Mouse (Mus musculus): ENCODE measurements around the gene Tinf2. TPM values are rescaled to one million over a fixed set of nuclear protein-coding genes. Genes with fewer than 3 reads are reported as not detected.
A peak's percentile ranks its signal among the peaks of the same experiment; 100 is the strongest.

Tinf2 gene
- 35.8 and 38.7 TPM in 2 replicates for polyA plus RNA-seq (2015; fragmentation: Nextera tagmentation; extraction: Ambion mirVana)

DNA sequence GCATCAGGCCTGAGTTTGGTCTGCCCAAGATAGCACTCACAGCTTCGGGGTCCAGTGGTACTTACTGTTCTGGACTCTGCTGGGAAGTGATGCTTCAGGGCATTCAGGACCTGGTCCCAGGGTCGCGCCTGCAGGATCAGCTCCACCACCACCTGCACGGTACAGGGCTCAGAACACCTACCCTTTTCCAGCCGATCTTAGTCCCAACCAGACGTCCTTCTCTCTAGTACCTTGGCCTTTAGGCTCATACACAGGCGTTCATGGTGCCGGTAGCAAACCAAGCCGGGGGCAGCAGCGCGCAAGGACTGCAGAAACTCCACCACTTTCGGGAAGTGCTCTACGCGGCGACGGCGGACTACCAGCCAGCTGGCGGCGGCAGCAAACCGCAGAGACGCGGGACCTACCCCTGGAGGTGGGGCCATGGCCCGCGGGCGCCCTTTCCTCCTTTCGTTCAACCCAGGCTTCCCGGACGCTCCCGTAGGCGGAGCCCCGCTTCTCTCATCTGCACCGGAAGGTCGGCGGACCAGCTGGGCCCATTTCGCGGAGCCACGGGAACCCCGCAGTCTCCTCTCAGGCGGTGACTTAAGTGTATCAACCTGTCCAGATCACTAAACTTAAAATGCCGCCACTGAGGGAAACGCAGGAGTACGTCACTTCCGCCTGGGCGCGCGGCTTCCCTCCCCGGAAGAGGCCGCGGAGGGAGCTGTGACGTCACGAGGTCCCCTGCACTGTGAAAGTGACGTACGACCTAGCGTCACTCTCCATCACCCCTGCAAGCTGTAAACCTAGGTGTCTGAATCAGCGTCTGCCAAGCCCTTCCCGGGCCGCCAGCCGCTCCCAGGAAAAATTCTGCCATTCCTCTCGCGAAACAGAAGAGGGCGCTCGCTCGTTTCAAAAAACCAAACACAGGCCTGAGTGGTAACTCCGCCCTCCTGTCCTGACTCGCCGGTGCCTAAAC is at the start of gene Tinf2:
TSS of gene Tinf2 (minus strand) at position 661 of the 958 bp plus-strand sequence.
- H3K9ac ChIP-seq: peak within 1 kb of the TSS; percentile 76
- H3K27ac ChIP-seq: peak within 1 kb of the TSS; percentile 91
- ATAC-seq: peak; percentile 99
- peaks cover 8% of the 10 kb centered on the region for H3K4me1 ChIP-seq (replicated peaks)
- peaks cover 28% of the 10 kb centered on the region for H3K36me3 ChIP-seq
- peak within 1 kb of the TSS; percentile 83 for H3K4me2 ChIP-seq (replicated peaks)
- no peaks in the 10 kb centered on the region for H3K27me3 ChIP-seq (replicated peaks)
- H3K9me3 ChIP-seq: no peaks in the 10 kb centered on the region
- WGBS: under 1% methylated on average over 66 of the region's 66 CpGs
- peak within 1 kb of the TSS; percentile 76 for H3K4me3 ChIP-seq (replicated peaks)

DNA sequence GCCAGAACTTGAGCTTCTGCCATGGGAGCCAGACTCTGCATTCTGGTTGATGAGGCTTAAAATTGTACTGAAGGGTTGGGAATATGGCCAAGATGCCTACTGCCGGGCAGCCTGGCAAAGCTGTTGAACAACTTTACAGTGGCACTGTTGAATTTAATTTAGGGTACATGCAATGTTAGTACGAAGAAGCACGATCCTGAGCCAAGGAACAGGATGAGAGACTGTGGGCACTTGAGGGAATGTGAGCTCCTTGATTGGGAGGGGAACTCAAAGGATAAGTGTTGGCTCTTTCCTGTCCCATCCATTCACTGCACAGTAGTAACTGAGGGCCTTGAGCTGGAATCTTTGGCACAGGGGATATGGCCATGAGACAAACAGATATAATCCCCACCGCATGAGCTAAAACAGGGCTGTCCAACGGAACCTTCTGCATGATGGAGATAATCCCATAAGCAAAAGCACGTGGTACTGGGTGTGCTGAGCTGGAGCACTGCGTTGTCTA is 49.0 kb upstream of the Tinf2 start:
- Histone ChIP-seq H3K9ac (no peak overlapping the region), H3K9me3 (no peaks in the 10 kb centered on the region), H3K4me1 (replicated peaks) (0 out of 2 replicates have a peak, but pooled peaks cover 9% of the 10 kb centered on the region), H3K36me3 (no peaks in the 10 kb centered on the region), H3K27ac (no peak overlapping the region), H3K27me3 (replicated peaks) (no peaks in the 10 kb centered on the region), H3K4me3 (replicated peaks) (no peak overlapping the region), H3K4me2 (replicated peaks) (no peak overlapping the region)
- 83% methylated on average over 7 of the region's 7 CpGs for WGBS
- ATAC-seq: no peak

DNA sequence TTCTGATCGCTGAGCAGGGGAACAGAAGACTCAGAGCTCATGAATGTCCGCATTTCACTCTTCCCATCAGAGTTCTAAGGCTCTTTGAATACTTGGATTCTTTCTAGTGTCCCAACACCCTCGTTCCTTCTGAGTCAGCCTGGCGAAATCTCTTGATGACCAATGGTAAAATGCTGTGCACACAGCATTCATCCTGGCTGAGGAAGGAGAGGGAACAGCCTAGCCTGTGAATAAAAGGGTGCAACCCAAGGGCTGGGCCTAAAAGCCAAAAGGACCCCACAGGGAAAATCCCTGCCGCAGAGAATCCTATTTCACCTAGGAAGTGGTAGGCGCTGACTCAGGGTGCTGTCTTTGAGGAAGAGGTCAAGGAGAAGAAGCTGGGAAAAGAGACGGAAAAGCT is 48.5 kb upstream of the Tinf2 start:
- Histone ChIP-seq H3K27me3 (replicated peaks) (no peaks in the 10 kb centered on the region), H3K9ac (no peak overlapping the region), H3K4me2 (replicated peaks) (no peak overlapping the region), H3K9me3 (no peaks in the 10 kb centered on the region), H3K27ac (no peak overlapping the region), H3K4me1 (replicated peaks) (0 out of 2 replicates have a peak, but pooled peaks cover 9% of the 10 kb centered on the region), H3K4me3 (replicated peaks) (no peak overlapping the region), H3K36me3 (no peaks in the 10 kb centered on the region)
- ATAC-seq: no peak
- 82% methylated on average over 7 of the region's 7 CpGs for WGBS

- Histone ChIP-seq H3K9ac (no peak overlapping the region), H3K9me3 (no peaks in the 10 kb centered on the region), H3K27me3 (replicated peaks) (no peaks in the 10 kb centered on the region), H3K4me1 (replicated peaks) (no peaks in the 10 kb centered on the region), H3K4me2 (replicated peaks) (no peak overlapping the region), H3K27ac (no peak overlapping the region), H3K36me3 (no peaks in the 10 kb centered on the region), H3K4me3 (replicated peaks) (no peak overlapping the region)
- no peak for ATAC-seq
- WGBS: 59% methylated on average over 8 of the region's 8 CpGs
Measured at GRCm38 (mm10) chr14:55727889-55728685, 46.5 kb upstream of the Tinf2 start.

DNA sequence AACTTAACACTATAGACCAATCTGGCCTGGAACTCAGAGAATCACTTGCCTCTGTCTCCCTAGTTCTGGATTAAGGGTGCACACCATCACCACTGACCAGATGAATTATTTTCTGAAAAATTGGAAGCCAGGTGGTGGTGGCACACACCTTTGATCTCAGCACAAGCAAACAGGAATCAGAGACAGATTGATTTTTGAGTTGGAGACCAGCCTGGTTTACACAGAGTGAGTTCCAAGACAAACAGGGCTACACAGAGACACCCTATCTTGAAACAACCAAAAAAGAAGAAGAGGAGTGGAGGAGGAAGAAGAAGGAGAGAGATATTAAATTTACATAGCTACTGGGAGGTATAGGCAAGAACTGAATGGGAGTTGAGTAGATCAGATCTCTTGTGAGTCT is 44.6 kb upstream of the Tinf2 start:
- no peak overlapping the region for H3K9ac ChIP-seq
- no peaks in the 10 kb centered on the region for H3K36me3 ChIP-seq
- no peak overlapping the region for H3K4me2 ChIP-seq (replicated peaks)
- H3K4me1 ChIP-seq (replicated peaks): 0 out of 2 replicates have a peak, but pooled peaks cover 2% of the 10 kb centered on the region
- H3K27ac ChIP-seq: no peak overlapping the region
- no peaks in the 10 kb centered on the region for H3K27me3 ChIP-seq (replicated peaks)
- ATAC-seq: no peak
- H3K4me3 ChIP-seq (replicated peaks): no peak overlapping the region
- no peaks in the 10 kb centered on the region for H3K9me3 ChIP-seq

- Histone ChIP-seq H3K4me3 (replicated peaks) (no peak overlapping the region), H3K4me2 (replicated peaks) (no peak overlapping the region), H3K27ac (no peak overlapping the region), H3K36me3 (no peaks in the 10 kb centered on the region; the same call in 1 of the 2 replicates), H3K27me3 (replicated peaks) (no peaks in the 10 kb centered on the region), H3K4me1 (replicated peaks) (0 out of 2 replicates have a peak, but pooled peaks cover 7% of the 10 kb centered on the region), H3K9ac (no peak overlapping the region), H3K9me3 (no peaks in the 10 kb centered on the region)
- no peak for ATAC-seq
- WGBS: 58% methylated on average over 8 of the region's 8 CpGs
Measured at GRCm38 (mm10) chr14:55724411-55724871, 42.8 kb upstream of the Tinf2 start.

GRCm38 (mm10) chr14:55723433-55723832 is 41.8 kb upstream of the Tinf2 start:
- Histone ChIP-seq H3K27ac (no peak overlapping the region), H3K9ac (no peak overlapping the region), H3K4me2 (replicated peaks) (no peak overlapping the region), H3K4me3 (replicated peaks) (no peak overlapping the region), H3K36me3 (peaks cover under 1% of the 10 kb centered on the region; the same call in 1 of the 2 replicates), H3K4me1 (replicated peaks) (0 out of 2 replicates have a peak, but pooled peaks cover 7% of the 10 kb centered on the region), H3K9me3 (no peaks in the 10 kb centered on the region), H3K27me3 (replicated peaks) (no peaks in the 10 kb centered on the region)
- no peak for ATAC-seq
- WGBS: 89% methylated on average over 7 of the region's 7 CpGs

GRCm38 (mm10) chr14:55722438-55722945 is 40.9 kb upstream of the Tinf2 start:
- H3K9ac ChIP-seq: peak overlapping the region; percentile 81; the same call in 1 of the 2 replicates
- no peaks in the 10 kb centered on the region for H3K27me3 ChIP-seq (replicated peaks)
- ATAC-seq: no peak; the same call in 1 of the 2 replicates
- H3K4me2 ChIP-seq (replicated peaks): peak overlapping the region; percentile 89
- H3K4me3 ChIP-seq (replicated peaks): peak overlapping the region; percentile 91
- no peak overlapping the region; the same call in 1 of the 2 replicates for H3K27ac ChIP-seq
- 50% methylated on average over 8 of the region's 8 CpGs for WGBS
- H3K36me3 ChIP-seq: peaks cover 4% of the 10 kb centered on the region; the same call in 1 of the 2 replicates
- no peaks in the 10 kb centered on the region for H3K9me3 ChIP-seq
- H3K4me1 ChIP-seq (replicated peaks): 0 out of 2 replicates have a peak, but pooled peaks cover 7% of the 10 kb centered on the region

GRCm38 (mm10) chr14:55721700-55722437 is 40.2 kb upstream of the Tinf2 start, which contains the start of gene Rabggta:
Rabggta (minus strand) TSS chr14:55722263.
- Histone ChIP-seq H3K9ac (peak within 1 kb of the TSS; percentile 81), H3K4me3 (replicated peaks) (peak within 1 kb of the TSS; percentile 91), H3K4me1 (replicated peaks) (0 out of 2 replicates have a peak, but pooled peaks cover 7% of the 10 kb centered on the region), H3K27me3 (replicated peaks) (no peaks in the 10 kb centered on the region), H3K36me3 (peaks cover 4% of the 10 kb centered on the region; the same call in 1 of the 2 replicates), H3K9me3 (no peaks in the 10 kb centered on the region), H3K4me2 (replicated peaks) (peak within 1 kb of the TSS; percentile 89), H3K27ac (peak within 1 kb of the TSS; percentile 93)
- WGBS: under 1% methylated on average over 50 of the region's 50 CpGs
- ATAC-seq: peak; percentile 98

DNA sequence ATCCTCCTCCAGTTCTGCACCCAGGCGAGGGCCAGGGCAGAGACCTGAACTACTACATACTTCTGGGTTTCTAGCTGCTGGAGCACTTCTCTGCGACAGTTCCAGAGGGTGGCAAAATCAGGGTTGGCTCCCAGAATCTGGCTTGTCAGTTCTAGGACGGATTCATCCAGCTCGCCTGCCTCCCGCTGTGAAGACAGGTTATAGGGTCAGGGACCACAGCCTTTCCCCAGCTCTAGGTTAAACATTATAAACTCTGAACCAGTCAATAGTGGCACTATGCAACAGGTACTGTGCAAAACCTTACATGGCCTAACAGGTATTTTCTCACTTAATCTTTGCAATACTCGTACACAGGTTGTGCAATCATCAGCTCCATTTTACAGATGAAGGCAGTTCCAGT is 39.5 kb upstream of the Tinf2 start:
- H3K27me3 ChIP-seq (replicated peaks): no peaks in the 10 kb centered on the region
- peak overlapping the region; percentile 91 for H3K4me3 ChIP-seq (replicated peaks)
- H3K9me3 ChIP-seq: no peaks in the 10 kb centered on the region
- 71% methylated on average over 6 of the region's 6 CpGs for WGBS
- 0 out of 2 replicates have a peak, but pooled peaks cover 7% of the 10 kb centered on the region for H3K4me1 ChIP-seq (replicated peaks)
- ATAC-seq: no peak
- H3K36me3 ChIP-seq: peaks cover 4% of the 10 kb centered on the region; the same call in 1 of the 2 replicates
- H3K27ac ChIP-seq: no peak overlapping the region
- peak overlapping the region; percentile 89 for H3K4me2 ChIP-seq (replicated peaks)
- peak overlapping the region; percentile 81; the same call in 1 of the 2 replicates for H3K9ac ChIP-seq

DNA sequence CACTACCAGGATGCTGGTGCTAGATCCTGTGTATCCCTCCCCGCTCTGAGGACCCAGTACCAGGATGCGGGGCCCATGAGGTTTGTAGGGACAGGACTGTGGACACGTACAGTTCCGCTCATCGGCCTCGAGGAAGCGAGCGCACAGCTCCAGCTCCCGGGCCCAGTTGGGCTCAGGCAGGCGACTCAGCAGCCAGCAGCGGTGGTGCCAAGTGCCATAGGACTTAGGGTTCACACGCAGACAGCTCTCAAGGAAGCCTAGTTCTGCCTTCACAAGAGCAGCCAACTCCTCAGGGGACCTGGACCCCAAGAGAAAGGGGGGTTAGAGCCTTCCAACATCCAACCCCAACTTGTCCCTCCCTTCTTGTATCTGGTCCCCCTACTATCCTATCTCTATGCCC is 39.0 kb upstream of the Tinf2 start:
- 0 out of 2 replicates have a peak, but pooled peaks cover 7% of the 10 kb centered on the region for H3K4me1 ChIP-seq (replicated peaks)
- peak overlapping the region; percentile 89; the same call in 1 of the 2 replicates for H3K4me2 ChIP-seq (replicated peaks)

More for the DNA sequence above, 39.0 kb upstream of the Tinf2 start:
- Histone ChIP-seq H3K27ac (no peak overlapping the region), H3K9me3 (no peaks in the 10 kb centered on the region), H3K4me3 (replicated peaks) (no peak overlapping the region), H3K36me3 (peaks cover 4% of the 10 kb centered on the region; the same call in 1 of the 2 replicates), H3K27me3 (replicated peaks) (no peaks in the 10 kb centered on the region), H3K9ac (no peak overlapping the region)
- 92% methylated on average over 12 of the region's 12 CpGs for WGBS
- ATAC-seq: no peak

All from intestine, embryonic 15.5 days (tissue).